Mouse (Mus musculus) liver, embryonic 15.5 days (tissue): ENCODE data around the gene Gm20388. TPM values are rescaled to one million over a fixed set of nuclear protein-coding genes. Genes with fewer than 3 reads are reported as not detected.

ENCODE experiments used
- ATAC-seq: fragments of 200-750 bp; cut with Nextera tagmentation; 2 replicates; pipeline ENCODE4 v1.8.0; 2017; ENCODE audit warnings: moderate number of reproducible peaks, mild to moderate bottlenecking, moderate library complexity; ENCODE audit not compliant: insufficient read depth
- H3K27ac ChIP-seq: fragments of 300-500 bp; sonication (generic); replicated peaks from 2 replicates; pipeline ENCODE4 v1.5.1; 2015; ENCODE audit warnings: mild to moderate bottlenecking, inconsistent platforms
- H3K27me3 ChIP-seq: fragments of 300-500 bp; sonication (generic); 2 replicates; pipeline ENCODE4 v1.6.1; 2015; ENCODE audit warnings: mild to moderate bottlenecking, inconsistent platforms
- H3K36me3 ChIP-seq: fragments of 300-500 bp; sonication (generic); replicated peaks from 2 replicates; pipeline ENCODE4 v1.6.1; 2015; ENCODE audit warnings: moderate library complexity, mild to moderate bottlenecking, inconsistent platforms
- H3K4me1 ChIP-seq: fragments of 300-500 bp; sonication (generic); replicated peaks from 2 replicates; pipeline ENCODE4 v1.6.1; 2015; ENCODE audit warnings: inconsistent platforms
- H3K4me2 ChIP-seq: fragments of 300-500 bp; sonication (generic); 2 replicates; pipeline ENCODE4 v1.6.1; 2015; ENCODE audit warnings: moderate library complexity, mild to moderate bottlenecking, inconsistent platforms
- H3K4me3 ChIP-seq: fragments of 300-500 bp; sonication (generic); replicated peaks from 2 replicates; pipeline ENCODE4 v1.5.1; 2015; ENCODE audit warnings: mild to moderate bottlenecking, inconsistent platforms
- H3K9ac ChIP-seq: fragments of 300-500 bp; sonication (generic); 2 replicates; pipeline ENCODE4 v1.6.1; 2015; ENCODE audit warnings: moderate library complexity, mild to moderate bottlenecking, inconsistent platforms
- H3K9me3 ChIP-seq: fragments of 300-500 bp; sonication (generic); replicated peaks from 2 replicates; pipeline ENCODE4 v1.6.1; 2016; ENCODE audit warnings: inconsistent platforms
- WGBS: fragments of 180-500 bp; shearing (Covaris S2); methylation state at CpG from one replicate; pipeline ENCODE4 v1.1.7; 2015; ENCODE audit warnings: mixed read lengths; ENCODE audit not compliant: insufficient replicate concordance; 5-methylcytosine and 5-hydroxymethylcytosine counted together
- polyA plus RNA-seq: library from polyadenylated mRNA; unstranded; fragments of >200 nt; fragmentation: Nextera tagmentation; extraction: Ambion mirVana; gene quantifications from 2 replicates; pipeline ENCODE4 v1.2.1, GENCODE M21; 2015

Gene Gm20388
- polyA plus RNA-seq, 1 experiment from 2014 or later, result not detected

GRCm38 (mm10) chr8:120525135-120525534, 614.5 kb downstream of the Gm20388 start:
- H3K9ac ChIP-seq, result no peak overlapping the region
- H3K36me3 ChIP-seq, result peaks cover 12% of the 10 kb centered on the region; the same call in 1 of the 2 replicates
- no peak overlapping the region for H3K4me3 ChIP-seq
- H3K9me3 ChIP-seq, result no peaks in the 10 kb centered on the region
- H3K27me3 ChIP-seq, result no peaks in the 10 kb centered on the region
- peak overlapping the region; percentile 37 for H3K4me2 ChIP-seq
- WGBS, result 22% methylated on average over 1 of the region's 1 CpGs
- 0 out of 2 replicates have a peak, but pooled peaks have one; percentile 26 for ATAC-seq
- H3K27ac ChIP-seq, result 0 out of 2 replicates have a peak overlapping the region, but pooled peaks have one; percentile 38
- peaks cover 91% of the 10 kb centered on the region for H3K4me1 ChIP-seq

GRCm38 (mm10) chr8:120525832-120526231, 615.2 kb downstream of the Gm20388 start:
- no peak overlapping the region for H3K4me2 ChIP-seq
- H3K9ac ChIP-seq, result peak overlapping the region; percentile 11; the same call in 1 of the 2 replicates
- H3K4me1 ChIP-seq, result peaks cover 89% of the 10 kb centered on the region
- H3K9me3 ChIP-seq, result no peaks in the 10 kb centered on the region
- H3K36me3 ChIP-seq, result peaks cover 12% of the 10 kb centered on the region; the same call in 1 of the 2 replicates
- no peaks in the 10 kb centered on the region for H3K27me3 ChIP-seq
- 54% methylated on average over 6 of the region's 6 CpGs for WGBS
- no peak overlapping the region for H3K4me3 ChIP-seq
- peak overlapping the region; percentile 38; the same call in 1 of the 2 replicates for H3K27ac ChIP-seq
- ATAC-seq, result no peak

GRCm38 (mm10) chr8:120526577-120526976, 615.9 kb downstream of the Gm20388 start:
- peaks cover 89% of the 10 kb centered on the region for H3K4me1 ChIP-seq
- peaks cover 14% of the 10 kb centered on the region for H3K36me3 ChIP-seq
- no peak for ATAC-seq
- no peaks in the 10 kb centered on the region for H3K9me3 ChIP-seq
- no peaks in the 10 kb centered on the region for H3K27me3 ChIP-seq
- H3K9ac ChIP-seq, result 0 out of 2 replicates have a peak overlapping the region, but pooled peaks have one; percentile 5
- no peak overlapping the region for H3K27ac ChIP-seq
- no peak overlapping the region for H3K4me2 ChIP-seq
- H3K4me3 ChIP-seq, result no peak overlapping the region
- WGBS, result 29% methylated on average over 4 of the region's 4 CpGs

GRCm38 (mm10) chr8:120528332-120528731, 617.7 kb downstream of the Gm20388 start:
- Histone ChIP-seq H3K27ac (peak overlapping the region; percentile 57), H3K9ac (no peak overlapping the region), H3K4me1 (peaks cover 93% of the 10 kb centered on the region), H3K9me3 (no peaks in the 10 kb centered on the region), H3K4me3 (no peak overlapping the region), H3K36me3 (peaks cover 5% of the 10 kb centered on the region; the same call in 1 of the 2 replicates), H3K4me2 (no peak overlapping the region), H3K27me3 (no peaks in the 10 kb centered on the region; the same call in 1 of the 2 replicates)
- 55% methylated on average over 3 of the region's 3 CpGs for WGBS
- ATAC-seq, result no peak

GRCm38 (mm10) chr8:120529226-120529625, 618.6 kb downstream of the Gm20388 start:
- H3K36me3 ChIP-seq, result peaks cover 5% of the 10 kb centered on the region; the same call in 1 of the 2 replicates
- H3K9me3 ChIP-seq, result no peaks in the 10 kb centered on the region
- H3K27me3 ChIP-seq, result peaks cover 5% of the 10 kb centered on the region; the same call in 1 of the 2 replicates
- H3K27ac ChIP-seq, result peak overlapping the region; percentile 57
- H3K9ac ChIP-seq, result no peak overlapping the region
- 46% methylated on average over 7 of the region's 7 CpGs for WGBS
- peak; percentile 8; the same call in 1 of the 2 replicates for ATAC-seq
- H3K4me1 ChIP-seq, result peaks cover 93% of the 10 kb centered on the region
- no peak overlapping the region for H3K4me2 ChIP-seq
- no peak overlapping the region for H3K4me3 ChIP-seq

- no peak overlapping the region for H3K4me2 ChIP-seq
Observed at GRCm38 (mm10) chr8:120530954-120531656, 620.5 kb downstream of the Gm20388 start.

GRCm38 (mm10) chr8:120531775-120532516, 621.3 kb downstream of the Gm20388 start:
- no peak for ATAC-seq
- H3K9me3 ChIP-seq, result no peaks in the 10 kb centered on the region
- peak overlapping the region; percentile 53 for H3K4me2 ChIP-seq
- peaks cover 6% of the 10 kb centered on the region; the same call in 1 of the 2 replicates for H3K27me3 ChIP-seq
- H3K9ac ChIP-seq, result peak overlapping the region; percentile 0; the same call in 1 of the 2 replicates
- H3K36me3 ChIP-seq, result peaks cover 5% of the 10 kb centered on the region; the same call in 1 of the 2 replicates
- H3K4me1 ChIP-seq, result peaks cover 93% of the 10 kb centered on the region
- H3K27ac ChIP-seq, result 0 out of 2 replicates have a peak overlapping the region, but pooled peaks have one; percentile 24
- WGBS, result 59% methylated on average over 10 of the region's 10 CpGs
- no peak overlapping the region for H3K4me3 ChIP-seq

More at GRCm38 (mm10) chr8:120530954-120531656, 620.5 kb downstream of the Gm20388 start:
- H3K9ac ChIP-seq, result no peak overlapping the region
- WGBS, result 44% methylated on average over 16 of the region's 16 CpGs
- H3K9me3 ChIP-seq, result no peaks in the 10 kb centered on the region
- H3K4me1 ChIP-seq, result peaks cover 93% of the 10 kb centered on the region
- no peak overlapping the region for H3K27ac ChIP-seq
- no peak for ATAC-seq
- peaks cover 6% of the 10 kb centered on the region; the same call in 1 of the 2 replicates for H3K27me3 ChIP-seq
- H3K36me3 ChIP-seq, result peaks cover 5% of the 10 kb centered on the region; the same call in 1 of the 2 replicates
- H3K4me3 ChIP-seq, result no peak overlapping the region

GRCm38 (mm10) chr8:120532517-120533215, 622.0 kb downstream of the Gm20388 start:
- 7% methylated on average over 29 of the region's 29 CpGs for WGBS
- no peak for ATAC-seq
- H3K4me1 ChIP-seq, result peaks cover 92% of the 10 kb centered on the region
- no peak overlapping the region for H3K27ac ChIP-seq
- peak overlapping the region; percentile 0; the same call in 1 of the 2 replicates for H3K9ac ChIP-seq
- no peak overlapping the region; the same call in 1 of the 2 replicates for H3K4me3 ChIP-seq
- H3K4me2 ChIP-seq, result peak overlapping the region; percentile 53
- no peaks in the 10 kb centered on the region for H3K9me3 ChIP-seq
- peaks cover 5% of the 10 kb centered on the region; the same call in 1 of the 2 replicates for H3K36me3 ChIP-seq
- H3K27me3 ChIP-seq, result peaks cover 6% of the 10 kb centered on the region; the same call in 1 of the 2 replicates

- peaks cover 5% of the 10 kb centered on the region; the same call in 1 of the 2 replicates for H3K36me3 ChIP-seq
- no peak overlapping the region for H3K4me3 ChIP-seq
- peaks cover 6% of the 10 kb centered on the region; the same call in 1 of the 2 replicates for H3K27me3 ChIP-seq
- no peak overlapping the region for H3K27ac ChIP-seq
- H3K9me3 ChIP-seq, result no peaks in the 10 kb centered on the region
- H3K4me2 ChIP-seq, result 0 out of 2 replicates have a peak overlapping the region, but pooled peaks have one; percentile 53
- 65% methylated on average over 3 of the region's 3 CpGs for whole genome bisulfite sequencing
- ATAC-seq, result no peak
- H3K4me1 ChIP-seq, result peaks cover 90% of the 10 kb centered on the region
- no peak overlapping the region for H3K9ac ChIP-seq
Observed at GRCm38 (mm10) chr8:120533380-120533779, 622.7 kb downstream of the Gm20388 start.

- Histone ChIP-seq H3K4me3 (no peak overlapping the region), H3K27me3 (peaks cover 6% of the 10 kb centered on the region; the same call in 1 of the 2 replicates), H3K4me1 (peaks cover 90% of the 10 kb centered on the region), H3K9ac (no peak overlapping the region), H3K9me3 (no peaks in the 10 kb centered on the region), H3K36me3 (peaks cover 5% of the 10 kb centered on the region; the same call in 1 of the 2 replicates), H3K4me2 (no peak overlapping the region), H3K27ac (no peak overlapping the region)
- WGBS, result 29% methylated on average over 8 of the region's 8 CpGs
- no peak for ATAC-seq
Observed at GRCm38 (mm10) chr8:120534080-120534479, 623.4 kb downstream of the Gm20388 start.
